ENCODE assay signal across 8 mouse cellular contexts in the genomic region with DNA sequence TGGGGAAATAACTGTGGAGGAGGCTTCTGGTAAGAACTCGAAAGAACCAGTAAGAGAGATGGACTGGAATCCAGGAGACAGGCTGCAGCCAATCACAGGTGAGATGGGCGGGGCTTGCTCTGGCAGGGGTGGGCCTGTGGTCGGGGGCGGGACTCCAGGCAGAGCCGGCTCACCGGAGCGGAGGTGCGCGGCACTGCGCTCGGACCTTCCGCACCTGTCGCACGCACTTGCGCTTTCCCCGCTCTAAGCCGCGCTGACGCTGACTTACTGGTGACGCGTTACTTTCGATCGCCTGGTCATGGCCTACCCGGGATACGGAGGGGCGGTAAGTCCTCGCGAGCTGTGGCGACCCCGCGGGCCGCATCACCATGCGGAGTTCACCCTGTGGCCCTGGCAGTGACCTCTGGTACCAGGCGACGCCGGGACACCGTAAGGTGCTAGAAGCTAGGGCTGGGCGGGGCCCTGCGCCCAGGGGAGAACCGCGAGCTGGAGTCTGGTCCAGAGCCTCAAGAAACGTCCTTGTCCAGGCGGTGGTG. TPM values are rescaled to one million over a fixed set of nuclear protein-coding genes. Genes with fewer than 3 reads are reported as not detected.
A peak's percentile ranks its signal among the peaks of the same experiment; 100 is the strongest.
DNase-seq lines count a peak whose midpoint lies in the region; ATAC-seq and TF ChIP-seq lines count a peak whose summit lies in the region.

A gene (plus strand): TSS at position 151 of the 536 bp plus-strand sequence.

- peak within 1 kb of the TSS; percentile 94 to 99 for H3K4me3 ChIP-seq in MEL (ENCODE audit: control insufficient read depth in 1 of 2, insufficient read depth in 1 of 2, low read depth in 2 of 2, low read length in 2 of 2)
- peak within 1 kb of the TSS; percentile 72 for H3K4me3 ChIP-seq in hindbrain, embryonic 10.5 days
- H3K4me3 ChIP-seq in lung, embryonic 16.5 days (ENCODE audit: low read length): peak within 1 kb of the TSS; percentile 55

- peaks cover 5% of the 10 kb centered on the region for H3K79me2 ChIP-seq in MEL (ENCODE audit: control insufficient read depth, insufficient read depth, low read length, poor library complexity)

- under 1% methylated on average over 43 of the region's 43 CpGs for WGBS in hindbrain, embryonic 10.5 days
- WGBS in lung, embryonic 16.5 days: 1% methylated on average over 32 of the region's 43 CpGs

- H3K36me3 ChIP-seq in MEL (ENCODE audit: control insufficient read depth in 1 of 2, insufficient read depth in 2 of 2, low read length in 2 of 2): peaks cover 0 to 6% of the 10 kb centered on the region in 2 experiments; a peak in 2 of 4 replicates
- H3K36me3 ChIP-seq in hindbrain, embryonic 10.5 days: no peaks in the 10 kb centered on the region
- no peaks in the 10 kb centered on the region for H3K36me3 ChIP-seq in lung, embryonic 16.5 days (ENCODE audit: control insufficient read depth, insufficient read depth, low read length)

- no peaks in the 10 kb centered on the region for H3K27me3 ChIP-seq in MEL (ENCODE audit: control insufficient read depth in 1 of 2, insufficient read depth in 2 of 2, low read length in 2 of 2)
- peaks cover 15% of the 10 kb centered on the region for H3K27me3 ChIP-seq in hindbrain, embryonic 10.5 days (ENCODE audit: insufficient read depth, poor library complexity, severe bottlenecking)
- H3K27me3 ChIP-seq in lung, embryonic 16.5 days (ENCODE audit: control insufficient read depth, insufficient read depth, low read depth, low read length): no peaks in the 10 kb centered on the region; the same call in 1 of the 2 replicates

- peak; percentile 95 for DNase-seq in MEL (ENCODE audit: low read depth, low spot score)
- DNase-seq in cerebellum, adult 9-11 months: peak; percentile 68
- peak; percentile 79 to 87 for DNase-seq in frontal cortex, adult 2 months (ENCODE audit: extremely low spot score in 1 of 2, low spot score in 1 of 2)
- DNase-seq in hindbrain, embryonic 10.5 days (ENCODE audit: low spot score): peak; percentile 83
- DNase-seq in layer of hippocampus, adult 9-11 months: peak; percentile 89
- DNase-seq in ovary, postnatal 14 days (ENCODE audit: low spot score): peak; percentile 49
- DNase-seq in thymus, postnatal 10 days (ENCODE audit: low spot score in 2 of 2): peak; percentile 48 to 71

- peak within 1 kb of the TSS; percentile 60 for H3K9ac ChIP-seq in MEL (ENCODE audit: control insufficient read depth, low read depth, low read length, poor library complexity, severe bottlenecking)
- H3K9ac ChIP-seq in lung, embryonic 16.5 days (ENCODE audit: low read length): peak within 1 kb of the TSS; percentile 55

- no peaks in the 10 kb centered on the region for H3K9me3 ChIP-seq in MEL (replicated peaks; ENCODE audit: insufficient read depth, low read length)
- no peaks in the 10 kb centered on the region for H3K9me3 ChIP-seq in hindbrain, embryonic 10.5 days
- H3K9me3 ChIP-seq in lung, embryonic 16.5 days (ENCODE audit: control insufficient read depth, low read length): no peaks in the 10 kb centered on the region

- TF ChIP-seq POLR2A in MEL (IDR thresholded peaks at IDR 0.05; ENCODE audit: control insufficient read depth in 1 of 2, insufficient read depth in 1 of 2, low read depth in 1 of 2, low read length in 2 of 2, poor library complexity in 1 of 2): peak; percentile 32 to 77; a peak in 1 of 4 replicates

- TF ChIP-seq CTCF in MEL (IDR thresholded peaks at IDR 0.05 in 2 of 3, conservative IDR thresholded peaks at IDR 0.05 in 1 of 3; ENCODE audit: control insufficient read depth in 1 of 3, insufficient read depth in 1 of 3, low read depth in 2 of 3, low read length in 3 of 3, poor library complexity in 1 of 3, severe bottlenecking in 1 of 3): 0 out of 6 replicates have a peak, but pooled peaks of 1 of the 3 experiments have one; percentile 5

- H3K4me1 ChIP-seq in MEL (ENCODE audit: control insufficient read depth in 1 of 2, insufficient read depth in 2 of 2, low read length in 2 of 2): peaks cover 5 to 9% of the 10 kb centered on the region in 2 experiments
- peaks cover 7% of the 10 kb centered on the region; the same call in 1 of the 2 replicates for H3K4me1 ChIP-seq in hindbrain, embryonic 10.5 days (replicated peaks)
- no peaks in the 10 kb centered on the region; the same call in 1 of the 2 replicates for H3K4me1 ChIP-seq in lung, embryonic 16.5 days (replicated peaks; ENCODE audit: control insufficient read depth, insufficient read depth, low read length)

- no peak within 1 kb of the TSS for H3K27ac ChIP-seq in MEL (ENCODE audit: control insufficient read depth, low read depth, low read length)
- H3K27ac ChIP-seq in hindbrain, embryonic 10.5 days: peak within 1 kb of the TSS; percentile 71
- H3K27ac ChIP-seq in lung, embryonic 16.5 days (ENCODE audit: low read length): no peak within 1 kb of the TSS

- H3K4me2 ChIP-seq in lung, embryonic 16.5 days (ENCODE audit: low read depth, low read length): peak within 1 kb of the TSS; percentile 77

- peak; percentile 98 for ATAC-seq in lung, embryonic 16.5 days (ENCODE audit: low read depth)

- no peak for TF ChIP-seq RAD21 in MEL (IDR thresholded peaks at IDR 0.05; ENCODE audit: low read depth, low read length)

- no peak for TF ChIP-seq EP300 in MEL (IDR thresholded peaks at IDR 0.05; ENCODE audit: low read depth in 1 of 2, low read length in 2 of 2)

TF ChIP-seq in MEL, 35 proteins besides CTCF, POLR2A, EP300 and RAD21:
- TF ChIP-seq SMC3 (IDR thresholded peaks at IDR 0.05; ENCODE audit: low read depth, low read length) (no peak), HCFC1 (IDR thresholded peaks at IDR 0.05; ENCODE audit: low read depth, low read length) (no peak; the same call in 1 of the 2 replicates), GATA1 (IDR thresholded peaks at IDR 0.05; ENCODE audit: low read depth, low read length) (no peak), USF2 (IDR thresholded peaks at IDR 0.05; ENCODE audit: borderline replicate concordance in 1 of 2, insufficient read depth in 1 of 2, low read depth in 1 of 2, low read length in 2 of 2) (no peak), MYC (IDR thresholded peaks at IDR 0.05; ENCODE audit: low read depth, low read length) (no peak), TBP (IDR thresholded peaks at IDR 0.05; ENCODE audit: low read depth, low read length) (peak; percentile 57; the same call in 1 of the 2 replicates), UBTF (IDR thresholded peaks at IDR 0.05; ENCODE audit: borderline replicate concordance, insufficient read depth, low read depth, low read length) (no peak), NELFE (IDR thresholded peaks at IDR 0.05; ENCODE audit: low read depth, low read length) (peak; percentile 75), MAZ (IDR thresholded peaks at IDR 0.05; ENCODE audit: low read depth, low read length) (no peak; the same call in 1 of the 2 replicates), MEF2A (IDR thresholded peaks at IDR 0.05; ENCODE audit: extremely low read depth, insufficient replicate concordance, low read depth, low read length, poor library complexity, severe bottlenecking) (no peak), ZNF384 (IDR thresholded peaks at IDR 0.05; ENCODE audit: low read depth, low read length) (no peak), MXI1 (IDR thresholded peaks at IDR 0.05; ENCODE audit: low read depth, low read length) (peak; percentile 45; the same call in 1 of the 2 replicates), CHD2 (IDR thresholded peaks at IDR 0.05; ENCODE audit: low read length) (no peak), POLR2AphosphoS2 (IDR thresholded peaks at IDR 0.05; ENCODE audit: low read length) (peak; percentile 51; the same call in 1 of the 2 replicates), ZMIZ1 (IDR thresholded peaks at IDR 0.05; ENCODE audit: low read depth, low read length) (no peak), POLR2AphosphoS5 (IDR thresholded peaks at IDR 0.05; ENCODE audit: borderline replicate concordance, low read depth, low read length) (no peak), SIN3A (IDR thresholded peaks at IDR 0.05; ENCODE audit: low read length) (no peak), CHD1 (IDR thresholded peaks at IDR 0.05; ENCODE audit: low read depth, low read length) (no peak), ETS1 (IDR thresholded peaks at IDR 0.05; ENCODE audit: low read depth, low read length) (no peak), TAL1 (IDR thresholded peaks at IDR 0.05; ENCODE audit: low read length) (no peak), GABPA (IDR thresholded peaks at IDR 0.05; ENCODE audit: low read depth, low read length) (no peak)

RNA-seq across cellular contexts. Expression of the gene that starts here (rescaled TPM):
- 6.2 and 9.0 TPM in 2 replicates for total RNA-seq in MEL (2012; rRNA removed)
- polyA plus RNA-seq in MEL (2012; ENCODE audit: insufficient read depth in 1 of 2, insufficient read length in 2 of 2, low read depth in 1 of 2, low replicate concordance in 2 of 2, missing spikeins in 1 of 2): 10 to 100 TPM in 1 of 2 experiments, not detected in 1; 17.9 TPM
- 18.2 and 18.4 TPM in 2 replicates for polyA plus RNA-seq in frontal cortex, adult 2 months (2012; rRNA removed)
- polyA plus RNA-seq in hindbrain, embryonic 10.5 days (2016; fragmentation: Nextera tagmentation; extraction: Ambion mirVana): 2.2 and 2.3 TPM in 2 replicates
- polyA plus RNA-seq in lung, embryonic 16.5 days (2015; fragmentation: Nextera tagmentation; extraction: Ambion mirVana): 5.2 and 5.8 TPM in 2 replicates
